Mouse (Mus musculus): ENCODE data around the gene Tanc1. TPM values are rescaled to one million over a fixed set of nuclear protein-coding genes. Genes with fewer than 3 reads are reported as not detected.

Tanc1 gene
- polyA plus RNA-seq, 1 experiment from 2014 or later, result 10.8 TPM

DNA sequence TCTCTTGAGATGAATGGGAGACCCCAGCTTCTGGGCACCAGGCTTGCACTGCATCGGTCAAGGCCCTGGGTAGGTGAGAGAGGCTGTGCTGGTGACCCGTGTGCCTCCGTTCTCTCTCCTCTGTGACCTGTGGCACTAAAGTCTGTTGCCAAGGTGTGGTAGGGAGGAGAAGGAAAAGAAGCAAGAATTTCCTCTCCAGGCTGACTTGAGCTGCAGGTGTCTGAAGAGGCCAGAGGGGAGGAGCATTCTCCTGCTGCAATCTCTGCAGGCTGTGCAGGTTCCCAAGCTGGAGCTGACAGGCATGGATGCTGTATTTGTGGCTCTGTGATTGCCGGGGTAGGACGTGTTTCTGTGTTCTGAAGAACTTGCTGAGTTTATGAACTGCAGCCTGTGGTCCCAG, 163.3 kb downstream of the Tanc1 start:
- Histone ChIP-seq H3K4me1 (peaks cover 30% of the 10 kb centered on the region), H3K9ac (replicated peaks) (no peak overlapping the region), H3K9me3 (no peaks in the 10 kb centered on the region), H3K27me3 (no peaks in the 10 kb centered on the region), H3K4me2 (replicated peaks) (no peak overlapping the region), H3K27ac (replicated peaks) (no peak overlapping the region), H3K4me3 (no peak overlapping the region), H3K36me3 (no peaks in the 10 kb centered on the region)
- WGBS, result 75% methylated on average over 5 of the region's 5 CpGs
- ATAC-seq (ENCODE audit: low FRiP score, low read depth), result no peak

DNA sequence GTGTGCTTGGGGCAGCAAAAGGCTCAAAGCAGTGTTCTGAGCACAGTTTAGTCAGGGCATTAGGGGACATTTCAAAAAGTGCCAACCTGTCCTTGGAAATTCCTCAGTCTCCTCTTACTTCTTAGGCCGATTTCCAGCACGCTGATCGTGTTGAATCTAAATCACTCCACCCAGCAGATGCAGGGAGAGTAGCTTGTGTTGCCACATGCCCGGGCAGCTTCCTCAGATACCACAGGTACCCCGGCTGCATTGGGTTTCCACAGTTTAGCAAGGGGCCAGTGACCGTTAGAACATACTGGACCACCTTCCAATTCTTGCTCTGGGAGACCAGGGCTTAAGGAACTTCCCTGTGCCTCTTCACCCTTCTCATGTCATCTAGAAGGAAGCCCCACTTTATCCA, 164.0 kb downstream of the Tanc1 start:
- 77% methylated on average over 6 of the region's 6 CpGs for WGBS
- no peak for ATAC-seq (ENCODE audit: low FRiP score, low read depth)
- Histone ChIP-seq H3K9me3 (no peaks in the 10 kb centered on the region), H3K27me3 (no peaks in the 10 kb centered on the region), H3K36me3 (no peaks in the 10 kb centered on the region), H3K4me1 (peaks cover 27% of the 10 kb centered on the region), H3K4me2 (replicated peaks) (no peak overlapping the region), H3K27ac (replicated peaks) (no peak overlapping the region), H3K4me3 (no peak overlapping the region), H3K9ac (replicated peaks) (no peak overlapping the region)

DNA sequence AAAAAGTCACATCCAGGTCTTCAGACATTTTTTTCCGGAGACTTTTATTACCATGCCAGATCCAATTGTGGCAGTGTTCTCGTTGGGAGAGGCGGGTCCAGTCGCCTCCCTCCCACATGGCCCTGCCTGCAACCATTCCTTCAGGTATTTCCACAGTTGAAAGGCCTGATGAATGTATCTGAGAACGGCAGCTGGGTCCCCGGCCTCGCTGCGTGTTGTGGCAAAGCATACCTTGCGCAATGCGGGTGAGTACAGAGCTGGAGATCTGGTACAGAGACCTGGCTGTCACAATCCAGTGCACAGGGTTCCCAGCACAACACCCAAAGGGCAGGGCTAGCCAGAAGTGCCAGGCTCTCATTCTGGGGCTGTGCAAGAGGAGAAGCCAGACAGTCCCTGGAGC, 167.5 kb downstream of the Tanc1 start:
- no peaks in the 10 kb centered on the region for H3K27me3 ChIP-seq
- no peaks in the 10 kb centered on the region for H3K36me3 ChIP-seq
- no peak for ATAC-seq (ENCODE audit: low FRiP score, low read depth)
- no peak overlapping the region for H3K4me3 ChIP-seq
- no peak overlapping the region for H3K27ac ChIP-seq (replicated peaks)
- no peak overlapping the region for H3K4me2 ChIP-seq (replicated peaks)
- no peak overlapping the region for H3K9ac ChIP-seq (replicated peaks)
- H3K4me1 ChIP-seq, result 0 out of 2 replicates have a peak, but pooled peaks cover 4% of the 10 kb centered on the region
- no peaks in the 10 kb centered on the region for H3K9me3 ChIP-seq
- WGBS, result 86% methylated on average over 10 of the region's 10 CpGs

DNA sequence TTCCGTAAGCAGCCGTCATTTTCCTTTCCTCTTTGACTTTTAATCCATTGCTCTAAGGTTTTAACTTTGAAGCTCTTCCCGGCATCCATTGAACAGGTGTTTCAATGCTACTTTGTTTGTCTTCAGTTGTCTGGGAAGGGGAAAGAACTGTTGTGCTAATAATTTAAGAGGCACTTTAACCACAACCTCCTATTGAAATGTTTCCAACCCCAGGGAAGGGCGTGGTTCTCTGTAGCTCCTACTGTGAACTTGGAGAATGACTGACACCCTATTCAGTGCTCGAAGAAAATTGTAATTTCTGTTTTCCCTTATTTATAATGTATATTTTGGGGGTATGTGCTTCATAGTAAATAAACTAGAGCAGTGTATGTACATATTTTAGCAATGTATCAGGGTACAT, 168.4 kb downstream of the Tanc1 start:
- Histone ChIP-seq H3K4me3 (no peak overlapping the region), H3K27ac (replicated peaks) (no peak overlapping the region), H3K9me3 (no peaks in the 10 kb centered on the region), H3K9ac (replicated peaks) (no peak overlapping the region), H3K4me2 (replicated peaks) (no peak overlapping the region), H3K27me3 (no peaks in the 10 kb centered on the region), H3K4me1 (0 out of 2 replicates have a peak, but pooled peaks cover under 1% of the 10 kb centered on the region), H3K36me3 (no peaks in the 10 kb centered on the region)
- ATAC-seq (ENCODE audit: low FRiP score, low read depth), result no peak
- 86% methylated on average over 5 of the region's 5 CpGs for WGBS

DNA sequence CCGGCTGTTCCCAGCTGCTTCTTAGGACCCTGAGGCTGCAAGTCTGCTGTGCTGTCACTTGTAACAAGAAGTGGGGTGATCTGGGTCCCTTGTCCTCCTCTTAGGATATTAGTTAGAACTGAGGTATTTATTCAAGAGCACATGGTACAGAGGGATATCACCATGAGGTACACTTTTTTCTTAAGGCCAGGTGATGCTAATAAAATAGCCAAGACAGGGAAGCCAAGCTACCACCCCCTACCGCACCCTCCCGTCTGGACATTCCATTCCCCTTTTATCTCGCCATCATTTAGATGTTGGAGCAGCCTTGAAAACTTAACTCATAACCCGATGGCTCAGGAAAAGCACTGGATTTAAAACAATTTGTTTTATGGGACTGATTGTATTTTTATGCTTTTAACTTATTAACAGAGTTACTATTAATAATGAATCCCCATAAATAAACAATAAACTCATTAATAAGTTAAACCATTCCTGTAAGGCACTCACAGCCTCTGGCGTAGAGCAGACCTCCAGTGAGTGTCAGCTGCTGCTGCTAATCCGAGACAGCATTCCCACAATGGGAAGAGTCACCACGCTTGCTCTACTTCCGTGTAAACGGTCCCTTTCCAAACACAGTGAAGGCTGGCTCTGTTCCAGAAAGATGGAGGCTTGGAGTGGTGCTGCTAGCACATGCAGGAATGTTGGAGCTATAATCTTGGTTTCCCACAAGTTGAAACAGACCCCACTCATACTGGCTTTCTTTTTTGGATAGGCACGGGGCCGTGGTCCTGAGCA, 171.4 kb downstream of the Tanc1 start:
- H3K4me1 ChIP-seq, result peaks cover 4% of the 10 kb centered on the region
- H3K27ac ChIP-seq (replicated peaks), result no peak overlapping the region
- ATAC-seq (ENCODE audit: low FRiP score, low read depth), result no peak
- H3K4me3 ChIP-seq, result no peak overlapping the region
- WGBS, result 74% methylated on average over 12 of the region's 12 CpGs
- H3K4me2 ChIP-seq (replicated peaks), result no peak overlapping the region
- no peaks in the 10 kb centered on the region for H3K9me3 ChIP-seq
- no peak overlapping the region for H3K9ac ChIP-seq (replicated peaks)
- H3K27me3 ChIP-seq, result no peaks in the 10 kb centered on the region
- H3K36me3 ChIP-seq, result no peaks in the 10 kb centered on the region

DNA sequence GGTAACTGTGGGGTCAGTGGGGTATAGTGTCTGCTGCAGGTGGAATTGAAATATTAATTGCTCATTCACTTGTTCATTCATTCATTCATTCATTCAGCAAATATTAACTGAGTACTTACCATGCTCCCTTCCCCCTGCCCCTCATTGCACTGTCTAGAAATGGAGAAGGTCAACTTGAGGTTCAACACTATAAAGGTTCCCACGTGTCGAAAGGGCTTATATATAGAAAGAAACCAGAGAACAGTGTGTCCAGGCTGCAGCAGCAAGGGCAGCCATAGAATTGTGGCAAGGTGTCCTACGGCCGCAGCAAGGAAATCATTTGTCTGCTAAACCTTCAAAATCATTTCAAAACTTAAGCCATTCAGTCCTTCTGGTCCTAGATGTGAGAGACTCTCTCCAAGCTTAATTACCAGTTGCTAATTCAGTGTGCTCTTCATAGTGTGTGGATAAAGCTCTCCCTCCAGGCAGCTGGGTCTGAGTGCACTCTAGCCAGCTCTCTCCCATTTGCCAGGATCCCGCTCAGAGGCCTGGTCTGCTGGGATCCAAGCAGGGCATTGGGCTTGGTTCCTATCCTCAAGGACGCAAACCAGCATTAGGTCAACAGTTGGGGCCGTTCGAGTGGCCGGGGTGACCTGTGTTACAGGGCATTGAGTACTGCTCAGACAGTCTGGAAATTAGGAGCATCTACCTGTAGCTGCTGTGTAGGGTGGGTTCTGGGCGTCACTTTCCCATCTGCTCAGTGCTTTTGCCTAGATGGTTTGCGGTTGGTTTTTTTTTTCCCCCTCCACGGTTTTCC, 172.2 kb downstream of the Tanc1 start:
- Histone ChIP-seq H3K27me3 (no peaks in the 10 kb centered on the region), H3K36me3 (no peaks in the 10 kb centered on the region), H3K9ac (replicated peaks) (no peak overlapping the region), H3K9me3 (no peaks in the 10 kb centered on the region), H3K4me2 (replicated peaks) (no peak overlapping the region), H3K27ac (replicated peaks) (no peak overlapping the region), H3K4me3 (no peak overlapping the region), H3K4me1 (peaks cover 10% of the 10 kb centered on the region)
- 91% methylated on average over 12 of the region's 12 CpGs for WGBS
- ATAC-seq (ENCODE audit: low FRiP score, low read depth), result no peak; the same call in 1 of the 2 replicates

DNA sequence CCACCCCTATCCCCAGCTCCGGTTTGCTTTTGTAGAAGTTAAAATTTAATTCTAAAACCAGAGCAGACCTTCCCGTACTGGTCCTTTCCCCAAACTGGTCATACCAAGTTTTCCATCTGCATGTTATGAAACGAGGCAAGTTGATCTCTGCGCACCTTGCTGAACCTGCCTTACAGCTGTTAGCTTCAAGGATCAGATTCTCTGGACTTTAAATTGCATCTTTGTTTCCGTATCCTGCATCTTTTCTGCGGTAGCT, 172.7 kb downstream of the Tanc1 start:
- Histone ChIP-seq H3K9ac (replicated peaks) (no peak overlapping the region), H3K9me3 (no peaks in the 10 kb centered on the region), H3K4me3 (no peak overlapping the region), H3K36me3 (no peaks in the 10 kb centered on the region), H3K27ac (replicated peaks) (no peak overlapping the region), H3K4me1 (peaks cover 12% of the 10 kb centered on the region), H3K4me2 (replicated peaks) (no peak overlapping the region), H3K27me3 (no peaks in the 10 kb centered on the region)
- ATAC-seq (ENCODE audit: low FRiP score, low read depth), result no peak
- 91% methylated on average over 6 of the region's 6 CpGs for WGBS

DNA sequence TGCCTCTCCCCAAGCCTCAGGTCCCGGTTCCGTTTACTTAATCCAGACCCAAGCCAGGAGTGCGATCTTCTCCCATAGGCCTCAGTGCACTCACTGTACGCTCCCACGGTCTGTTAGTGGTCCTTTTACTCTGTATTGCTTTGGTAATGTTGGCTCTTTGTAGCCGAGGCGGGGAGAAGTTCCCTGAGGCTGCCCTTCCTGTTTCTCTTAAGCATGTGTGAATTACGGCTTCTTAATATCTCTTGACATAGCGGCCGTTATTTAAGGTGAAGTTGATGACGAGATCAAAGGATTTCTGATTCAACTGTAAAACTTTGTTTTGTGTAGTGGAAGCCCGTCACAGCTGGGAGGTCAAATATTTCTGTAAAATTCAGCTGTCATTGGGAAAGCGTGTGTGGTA, 173.8 kb downstream of the Tanc1 start:
- H3K4me1 ChIP-seq, result peaks cover 12% of the 10 kb centered on the region
- H3K4me3 ChIP-seq, result no peak overlapping the region
- H3K36me3 ChIP-seq, result no peaks in the 10 kb centered on the region
- WGBS, result 86% methylated on average over 13 of the region's 13 CpGs
- H3K27me3 ChIP-seq, result no peaks in the 10 kb centered on the region
- no peak for ATAC-seq (ENCODE audit: low FRiP score, low read depth)
- H3K4me2 ChIP-seq (replicated peaks), result no peak overlapping the region
- H3K9ac ChIP-seq (replicated peaks), result no peak overlapping the region
- H3K9me3 ChIP-seq, result no peaks in the 10 kb centered on the region
- H3K27ac ChIP-seq (replicated peaks), result no peak overlapping the region

DNA sequence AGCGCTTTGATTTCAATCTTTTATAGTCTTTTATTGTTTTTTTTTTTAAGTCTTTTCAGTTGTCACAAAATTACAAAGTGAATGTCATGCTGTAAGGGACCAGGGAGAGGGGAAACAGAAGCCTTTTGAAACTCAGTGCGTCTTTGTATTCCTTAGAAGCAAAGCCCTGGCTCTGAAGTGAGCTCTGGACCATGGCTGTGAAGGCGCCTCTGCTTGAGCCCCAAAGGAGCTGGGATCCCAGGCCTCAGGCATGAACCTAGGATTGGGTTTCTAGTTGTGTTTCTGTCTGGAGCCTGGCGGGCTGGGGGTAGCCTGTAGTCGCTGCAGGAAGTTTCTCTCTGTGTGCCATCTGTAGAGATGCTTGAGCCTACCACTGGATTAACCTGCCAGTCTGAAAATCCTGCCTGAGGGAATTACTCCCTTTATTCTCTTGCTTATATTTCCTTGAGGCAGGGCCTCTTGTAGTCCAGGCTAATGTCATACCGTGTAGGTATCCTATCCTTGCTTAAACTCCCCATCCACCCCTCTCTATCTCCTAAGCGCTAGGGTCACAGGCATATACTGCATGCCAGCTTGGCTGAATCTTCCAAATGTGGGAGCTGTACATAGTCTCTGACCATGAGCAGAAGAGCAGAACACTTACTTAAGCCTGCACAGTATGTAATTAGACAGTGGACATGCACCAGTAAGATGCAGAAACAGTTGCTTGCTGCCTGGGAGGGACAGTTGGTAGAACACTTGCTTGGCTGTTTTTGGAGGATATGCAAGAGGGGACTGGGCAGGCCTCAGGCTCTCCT, 177.1 kb downstream of the Tanc1 start:
- ATAC-seq (ENCODE audit: low FRiP score, low read depth), result peak; percentile 65; the same call in 1 of the 2 replicates
- no peaks in the 10 kb centered on the region for H3K9me3 ChIP-seq
- no peak overlapping the region for H3K9ac ChIP-seq (replicated peaks)
- H3K4me2 ChIP-seq (replicated peaks), result no peak overlapping the region
- whole genome bisulfite sequencing, result 64% methylated on average over 7 of the region's 7 CpGs
- H3K27me3 ChIP-seq, result no peaks in the 10 kb centered on the region
- no peak overlapping the region for H3K27ac ChIP-seq (replicated peaks)
- H3K4me1 ChIP-seq, result peaks cover 12% of the 10 kb centered on the region
- H3K4me3 ChIP-seq, result no peak overlapping the region
- no peaks in the 10 kb centered on the region for H3K36me3 ChIP-seq

DNA sequence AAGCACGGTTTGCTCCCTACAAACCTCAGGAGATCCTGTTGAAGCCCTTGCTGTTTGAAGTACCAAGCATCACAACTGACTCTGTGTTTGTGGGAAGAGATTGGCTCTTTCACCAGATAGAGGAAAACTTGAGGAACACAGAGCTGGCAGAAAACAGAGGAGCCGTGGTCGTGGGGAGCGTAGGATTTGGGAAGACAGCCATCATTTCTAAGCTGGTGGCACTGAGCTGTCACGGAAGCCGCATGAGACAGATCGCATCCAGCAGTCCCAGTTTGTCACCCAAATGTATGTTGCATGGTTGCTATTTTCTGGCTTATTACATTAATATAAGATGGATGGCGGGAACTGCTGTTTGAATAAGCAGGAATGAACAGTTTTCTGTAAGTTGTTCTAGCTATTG, 179.8 kb downstream of the Tanc1 start:
- Histone ChIP-seq H3K27ac (replicated peaks) (no peak overlapping the region), H3K4me3 (no peak overlapping the region), H3K36me3 (no peaks in the 10 kb centered on the region), H3K4me1 (peaks cover 12% of the 10 kb centered on the region), H3K9me3 (no peaks in the 10 kb centered on the region), H3K27me3 (0 out of 2 replicates have a peak, but pooled peaks cover 4% of the 10 kb centered on the region), H3K9ac (replicated peaks) (no peak overlapping the region), H3K4me2 (replicated peaks) (no peak overlapping the region)
- WGBS, result 94% methylated on average over 8 of the region's 8 CpGs
- ATAC-seq (ENCODE audit: low FRiP score, low read depth), result no peak

DNA sequence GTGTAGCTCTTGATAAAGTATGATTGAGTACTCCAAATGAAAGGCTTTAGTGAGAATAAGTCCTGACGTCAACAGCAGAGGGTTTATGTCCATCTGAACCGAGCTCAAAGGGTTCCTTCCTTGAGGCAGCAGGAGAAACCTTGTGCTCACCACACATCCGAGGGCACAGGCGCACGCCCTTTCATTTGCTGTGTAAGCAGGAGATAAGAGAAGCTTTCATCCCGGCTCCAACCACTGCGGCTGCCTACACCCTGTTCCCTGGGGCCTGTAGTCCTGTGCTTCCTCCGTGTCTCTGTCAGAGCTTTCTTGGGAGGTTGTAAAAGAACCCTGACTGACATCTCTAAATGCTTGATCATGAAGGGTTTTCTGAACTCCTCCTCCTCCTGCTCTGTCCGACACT, 181.5 kb downstream of the Tanc1 start:
- H3K9me3 ChIP-seq, result no peaks in the 10 kb centered on the region
- no peak overlapping the region for H3K4me2 ChIP-seq (replicated peaks)
- H3K4me1 ChIP-seq, result peaks cover 8% of the 10 kb centered on the region
- 0 out of 2 replicates have a peak, but pooled peaks cover 4% of the 10 kb centered on the region for H3K27me3 ChIP-seq
- no peak overlapping the region for H3K9ac ChIP-seq (replicated peaks)
- no peaks in the 10 kb centered on the region for H3K36me3 ChIP-seq
- H3K27ac ChIP-seq (replicated peaks), result no peak overlapping the region
- 86% methylated on average over 9 of the region's 9 CpGs for WGBS
- ATAC-seq (ENCODE audit: low FRiP score, low read depth), result no peak
- no peak overlapping the region for H3K4me3 ChIP-seq

DNA sequence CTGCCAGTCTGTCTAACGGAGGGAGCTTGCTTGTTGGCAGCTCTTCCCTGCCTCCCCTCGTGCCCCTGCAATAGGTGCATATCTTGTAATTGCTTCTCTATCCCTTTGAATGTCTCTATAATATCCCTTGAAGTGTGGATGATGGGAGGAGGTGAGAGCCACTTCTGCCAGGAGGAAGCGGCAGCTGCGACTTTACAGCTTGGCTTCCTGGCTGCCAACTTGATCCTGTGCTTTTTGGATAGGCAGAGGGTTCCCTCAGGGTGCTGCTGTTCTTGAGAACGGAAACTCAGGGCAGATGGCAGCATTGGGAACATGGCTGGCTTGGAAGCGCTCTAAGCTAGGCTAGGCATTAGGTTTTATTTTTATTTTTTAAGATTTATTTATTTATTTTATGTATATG, 183.0 kb downstream of the Tanc1 start:
- Histone ChIP-seq H3K27ac (replicated peaks) (no peak overlapping the region), H3K4me3 (no peak overlapping the region), H3K9me3 (no peaks in the 10 kb centered on the region), H3K4me2 (replicated peaks) (no peak overlapping the region), H3K9ac (replicated peaks) (no peak overlapping the region), H3K36me3 (no peaks in the 10 kb centered on the region), H3K27me3 (peaks cover 4% of the 10 kb centered on the region; the same call in 1 of the 2 replicates), H3K4me1 (peaks cover 10% of the 10 kb centered on the region; the same call in 1 of the 2 replicates)
- WGBS, result 91% methylated on average over 6 of the region's 6 CpGs
- no peak for ATAC-seq (ENCODE audit: low FRiP score, low read depth)
